Mouse (Mus musculus) stomach, postnatal 0 days (tissue): ENCODE results near the gene Dnah8. TPM values are rescaled to one million over a fixed set of nuclear protein-coding genes. Genes with fewer than 3 reads are reported as not detected.

Experiments used
- ATAC-seq: fragments of 200-750 bp; cut with Nextera tagmentation; 2 replicates; pipeline ENCODE4 v1.8.0; 2017; ENCODE audit not compliant: low FRiP score, low TSS enrichment
- DNase-seq: peaks from one replicate; pipeline ENCODE4 v3.0.0-alpha.2; 2016; ENCODE audit warnings: low spot score
- H3K27ac ChIP-seq: fragments of 300-500 bp; sonication (generic); replicated peaks from 2 replicates; pipeline ENCODE4 v1.5.1; 2014; ENCODE audit warnings: mild to moderate bottlenecking, control low read depth
- H3K27me3 ChIP-seq: fragments of 300-500 bp; sonication (generic); 2 replicates; pipeline ENCODE4 v1.6.1; 2014; ENCODE audit warnings: low read length; ENCODE audit not compliant: control insufficient read depth, insufficient read depth
- H3K36me3 ChIP-seq: fragments of 300-500 bp; sonication (generic); 2 replicates; pipeline ENCODE4 v1.6.1; 2014; ENCODE audit warnings: low read length, mixed read lengths; ENCODE audit not compliant: control insufficient read depth, insufficient read depth
- H3K4me1 ChIP-seq: fragments of 300-500 bp; sonication (generic); replicated peaks from 2 replicates; pipeline ENCODE4 v1.6.1; 2014; ENCODE audit warnings: antibody characterized with exemption; ENCODE audit not compliant: control insufficient read depth, insufficient read depth
- H3K4me2 ChIP-seq: fragments of 300-500 bp; sonication (generic); replicated peaks from 2 replicates; pipeline ENCODE4 v1.6.1; 2014; ENCODE audit warnings: low read depth, mild to moderate bottlenecking, control low read depth, moderate library complexity
- H3K4me3 ChIP-seq: fragments of 300-500 bp; sonication (generic); 2 replicates; pipeline ENCODE4 v1.5.1; 2014; ENCODE audit warnings: low read depth, low read length, control low read depth
- H3K9ac ChIP-seq: fragments of 300-500 bp; sonication (generic); 2 replicates; pipeline ENCODE4 v1.6.1; 2014; ENCODE audit warnings: mild to moderate bottlenecking, low read length, control low read depth, mixed read lengths
- H3K9me3 ChIP-seq: fragments of 300-500 bp; sonication (generic); 2 replicates; pipeline ENCODE4 v1.6.1; 2016; ENCODE audit warnings: low read length; ENCODE audit not compliant: control insufficient read depth
- CTCF ChIP-seq: IDR thresholded peaks from 2 replicates; pipeline ENCODE4 v1.5.1; 2016; ENCODE audit warnings: antibody characterized with exemption, low read depth, mild to moderate bottlenecking, moderate library complexity
- EP300 ChIP-seq: optimal IDR thresholded peaks from 2 replicates; pipeline ENCODE3; 2016; ENCODE audit warnings: antibody characterized with exemption
- WGBS: fragments of 180-500 bp; shearing (Covaris S2); extraction: QIAGEN DNeasy Blood & Tissue Kit; methylation state at CpG from one replicate; pipeline ENCODE4 v1.1.7; 2014; 5-methylcytosine and 5-hydroxymethylcytosine counted together
- polyA plus RNA-seq: library from polyadenylated mRNA; unstranded; fragments of >200 nt; fragmentation: Nextera tagmentation; extraction: Ambion mirVana; gene quantifications from 2 replicates; pipeline ENCODE4 v1.2.1, GENCODE M21; 2015

The Dnah8 gene
- polyA plus RNA-seq, 1 experiment from 2014 or later, result 0.92 TPM

DNA sequence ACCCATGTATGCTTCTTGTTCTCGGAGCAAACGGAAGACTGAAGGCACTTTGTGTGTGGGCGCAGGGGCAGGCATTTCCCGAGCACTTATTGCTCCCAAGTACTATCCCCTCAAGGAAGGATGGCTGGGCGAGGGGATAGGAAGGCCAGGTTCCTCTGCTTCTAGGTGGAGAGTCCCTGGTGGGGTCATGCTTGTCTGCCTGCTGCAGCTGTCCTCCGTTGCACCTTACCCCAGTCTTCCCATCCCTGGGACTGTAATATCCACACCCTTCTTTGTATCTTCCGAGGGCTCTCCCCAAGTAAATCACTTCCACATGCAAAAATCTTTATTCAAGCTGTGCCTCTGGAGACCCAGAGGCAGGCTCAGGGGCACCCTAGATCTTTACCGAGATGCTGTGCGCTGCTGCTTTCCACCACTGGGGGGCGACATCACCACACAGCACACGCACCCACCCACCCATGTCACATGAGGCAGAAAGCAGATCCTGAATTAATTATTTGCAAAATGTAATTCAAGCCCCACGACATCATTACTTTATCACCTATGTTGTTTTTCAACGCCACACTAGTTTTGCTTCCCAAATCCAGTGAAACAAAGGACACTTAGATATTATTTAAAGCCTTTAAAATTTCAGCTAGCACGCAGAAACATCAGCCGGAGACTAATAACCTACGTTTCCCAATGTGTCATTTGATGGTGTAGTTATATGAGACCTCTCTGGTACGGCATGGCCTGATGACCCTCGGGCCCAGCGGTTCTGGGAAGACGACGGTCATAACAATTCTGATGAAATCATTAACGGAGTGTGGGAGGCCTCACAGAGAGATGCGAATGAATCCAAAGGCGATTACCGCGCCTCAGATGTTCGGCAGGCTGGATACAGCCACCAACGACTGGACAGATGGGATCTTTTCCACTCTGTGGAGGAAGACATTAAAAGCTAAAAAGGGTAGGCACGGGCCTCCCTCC, 122.2 kb downstream of the Dnah8 start:
- TF ChIP-seq EP300 (no peak), CTCF (peak; percentile 96)
- DNase-seq, result peak; percentile 62
- 0 out of 2 replicates have a peak, but pooled peaks have one; percentile 47 for ATAC-seq
- no peaks in the 10 kb centered on the region for H3K4me1 ChIP-seq
- H3K4me2 ChIP-seq, result no peak overlapping the region
- H3K9me3 ChIP-seq, result no peaks in the 10 kb centered on the region
- H3K27me3 ChIP-seq, result no peaks in the 10 kb centered on the region
- no peak overlapping the region for H3K4me3 ChIP-seq
- H3K9ac ChIP-seq, result no peak overlapping the region
- H3K27ac ChIP-seq, result no peak overlapping the region
- 63% methylated on average over 29 of the region's 29 CpGs for WGBS
- H3K36me3 ChIP-seq, result no peaks in the 10 kb centered on the region

- TF ChIP-seq EP300 (no peak), CTCF (no peak)
- Histone ChIP-seq H3K4me1 (no peaks in the 10 kb centered on the region), H3K36me3 (no peaks in the 10 kb centered on the region), H3K27me3 (no peaks in the 10 kb centered on the region), H3K27ac (no peak overlapping the region), H3K9ac (no peak overlapping the region), H3K4me2 (no peak overlapping the region), H3K4me3 (no peak overlapping the region), H3K9me3 (no peaks in the 10 kb centered on the region)
- DNase-seq (no peak), ATAC-seq (no peak)
- WGBS, result 83% methylated on average over 12 of the region's 12 CpGs
Measured at GRCm38 (mm10) chr17:30749391-30749790, 125.2 kb downstream of the Dnah8 start.

DNA sequence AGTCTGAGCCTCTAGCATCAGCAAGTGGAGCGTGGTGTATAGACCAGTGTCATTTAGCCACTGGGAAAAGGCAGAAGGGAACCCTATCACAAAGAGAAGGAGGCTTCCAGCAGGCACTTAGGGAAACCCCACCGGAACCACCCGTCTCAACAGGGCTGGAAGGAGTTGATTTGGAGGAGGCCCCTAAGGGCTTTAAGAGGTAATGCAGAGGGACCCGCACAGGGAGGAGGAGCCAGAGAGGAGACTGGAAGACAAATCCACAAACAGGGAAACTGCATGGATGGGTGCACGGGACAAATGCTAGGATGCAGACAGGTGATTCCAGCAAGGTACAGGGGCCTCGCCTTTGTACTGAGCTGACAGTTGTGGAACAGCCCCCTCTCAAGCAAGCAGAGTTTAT, 126.1 kb downstream of the Dnah8 start:
- no peak overlapping the region for H3K4me3 ChIP-seq
- no peak for DNase-seq
- H3K27ac ChIP-seq, result no peak overlapping the region
- H3K9ac ChIP-seq, result no peak overlapping the region
- no peak for TF ChIP-seq EP300
- TF ChIP-seq CTCF, result no peak
- no peaks in the 10 kb centered on the region for H3K36me3 ChIP-seq
- H3K4me2 ChIP-seq, result no peak overlapping the region
- no peaks in the 10 kb centered on the region for H3K27me3 ChIP-seq
- H3K9me3 ChIP-seq, result no peaks in the 10 kb centered on the region
- H3K4me1 ChIP-seq, result no peaks in the 10 kb centered on the region
- ATAC-seq, result no peak
- 41% methylated on average over 6 of the region's 6 CpGs for WGBS

GRCm38 (mm10) chr17:30752370-30752818, 128.2 kb downstream of the Dnah8 start:
- 47% methylated on average over 12 of the region's 12 CpGs for WGBS
- no peak for DNase-seq
- no peak for ATAC-seq
- no peak overlapping the region for H3K4me2 ChIP-seq
- no peaks in the 10 kb centered on the region for H3K27me3 ChIP-seq
- no peak overlapping the region for H3K4me3 ChIP-seq
- no peak for TF ChIP-seq CTCF
- no peak for TF ChIP-seq EP300
- no peaks in the 10 kb centered on the region for H3K9me3 ChIP-seq
- H3K4me1 ChIP-seq, result no peaks in the 10 kb centered on the region
- H3K27ac ChIP-seq, result no peak overlapping the region
- no peak overlapping the region for H3K9ac ChIP-seq
- no peaks in the 10 kb centered on the region for H3K36me3 ChIP-seq

DNA sequence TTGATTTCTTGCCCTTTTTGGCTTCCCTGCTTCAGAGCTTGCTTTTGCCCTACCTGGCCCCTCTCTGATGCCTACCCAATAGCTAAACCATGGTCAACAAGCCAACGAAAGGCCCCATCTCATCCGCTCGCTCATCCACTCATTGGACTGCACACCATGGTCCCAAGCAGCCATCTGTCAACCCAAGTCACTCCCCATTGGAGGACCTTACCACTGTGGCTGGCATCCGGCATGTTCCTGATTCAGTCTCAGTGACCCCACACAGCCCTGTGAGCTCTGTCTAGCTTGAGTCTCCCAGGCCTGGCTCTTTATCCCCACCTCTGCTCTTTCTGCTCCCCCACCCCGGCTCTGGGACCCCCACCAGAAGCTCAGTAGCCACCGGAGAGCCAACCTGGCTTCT, 129.0 kb downstream of the Dnah8 start:
- Histone ChIP-seq H3K4me1 (no peaks in the 10 kb centered on the region), H3K27me3 (no peaks in the 10 kb centered on the region), H3K9me3 (no peaks in the 10 kb centered on the region), H3K27ac (no peak overlapping the region), H3K36me3 (no peaks in the 10 kb centered on the region), H3K4me3 (no peak overlapping the region), H3K9ac (no peak overlapping the region), H3K4me2 (no peak overlapping the region)
- no peak for DNase-seq
- no peak for TF ChIP-seq CTCF
- TF ChIP-seq EP300, result no peak
- 90% methylated on average over 6 of the region's 6 CpGs for WGBS
- no peak for ATAC-seq

DNA sequence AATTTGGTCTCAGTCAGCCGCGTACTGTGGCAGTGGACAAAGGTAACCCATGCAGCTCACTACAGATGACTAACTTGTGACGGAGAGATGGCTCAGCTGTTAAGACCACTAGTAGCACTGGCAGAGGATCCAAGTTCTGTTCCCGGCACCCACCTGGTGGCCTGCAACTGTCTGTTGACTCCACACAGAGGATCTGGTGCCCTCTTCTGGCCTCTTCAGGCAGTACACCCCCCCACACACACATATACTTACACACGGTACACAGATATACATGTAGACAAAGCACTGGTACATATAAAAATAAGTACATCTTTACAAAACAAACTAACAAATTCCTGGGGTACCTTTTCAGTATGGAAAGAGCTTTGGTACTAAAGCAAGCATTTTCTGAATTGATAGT, 132.6 kb downstream of the Dnah8 start:
- Histone ChIP-seq H3K9ac (no peak overlapping the region), H3K27ac (no peak overlapping the region), H3K4me1 (no peaks in the 10 kb centered on the region), H3K27me3 (no peaks in the 10 kb centered on the region), H3K4me3 (no peak overlapping the region), H3K36me3 (no peaks in the 10 kb centered on the region), H3K4me2 (no peak overlapping the region), H3K9me3 (no peaks in the 10 kb centered on the region)
- DNase-seq, result no peak
- no peak for TF ChIP-seq CTCF
- TF ChIP-seq EP300, result no peak
- 93% methylated on average over 5 of the region's 5 CpGs for WGBS
- ATAC-seq, result no peak
